Mouse (Mus musculus) CH12.LX (cell line): ENCODE measurements around the gene Pkp4.

Experiments
- SIN3A ChIP-seq: IDR thresholded peaks from 2 replicates; pipeline ENCODE4 v1.6.1; 2012; ENCODE audit warnings: low read length, improper control_type of control experiment, inconsistent platforms
- TBP ChIP-seq: conservative IDR thresholded peaks from 2 replicates; pipeline ENCODE4 v1.6.1; 2011; ENCODE audit warnings: low read depth, low read length, improper control_type of control experiment

- TF ChIP-seq TBP = no peak
- no peak for TF ChIP-seq SIN3A
These were observed 29.1 kb downstream of the Pkp4 start for GRCm38 (mm10) chr2:59189661-59190185.
